Mouse (Mus musculus): ENCODE measurements at regions not wholly inside any gene's neighbourhood (a gene's known extent, or its start where the extent isn't known, plus 50 kb on each side); places are given as distances from the start of the nearest gene placed in this dataset.

DNA sequence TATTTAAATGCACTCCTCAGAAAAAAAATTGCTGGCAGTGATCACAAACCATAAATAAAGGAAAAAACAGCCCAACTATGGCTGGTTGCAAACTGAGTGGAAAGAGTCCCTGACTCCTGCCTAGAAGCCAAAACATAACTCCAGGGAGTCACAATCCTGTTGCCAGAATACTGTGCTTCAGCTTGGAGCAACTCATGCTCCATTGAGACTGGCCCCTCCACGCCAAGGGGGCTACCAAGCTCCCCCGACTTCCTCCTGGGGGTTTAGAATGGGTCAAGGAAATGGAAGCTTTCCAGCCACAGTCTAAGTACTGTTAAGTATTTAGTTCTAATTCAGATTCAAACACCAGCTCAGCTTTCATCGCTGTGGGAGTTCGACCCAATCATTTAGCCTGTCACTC lies 374.8 kb downstream of the Mllt3 start:
- TF ChIP-seq POLR2A (IDR thresholded peaks at IDR 0.05; ENCODE audit: borderline replicate concordance, extremely low read depth, low read depth, low read length) (no peak), CTCF (IDR thresholded peaks at IDR 0.05; ENCODE audit: insufficient read depth, low read length) (no peak)

Measured in lung, adult 2 months (tissue).